Mouse (Mus musculus): ENCODE measurements at regions not wholly inside any gene's neighbourhood (a gene's known extent, or its start where the extent isn't known, plus 50 kb on each side); places are given as distances from the start of the nearest gene placed in this dataset.
A peak's percentile ranks its signal among the peaks of the same experiment; 100 is the strongest.

DNA sequence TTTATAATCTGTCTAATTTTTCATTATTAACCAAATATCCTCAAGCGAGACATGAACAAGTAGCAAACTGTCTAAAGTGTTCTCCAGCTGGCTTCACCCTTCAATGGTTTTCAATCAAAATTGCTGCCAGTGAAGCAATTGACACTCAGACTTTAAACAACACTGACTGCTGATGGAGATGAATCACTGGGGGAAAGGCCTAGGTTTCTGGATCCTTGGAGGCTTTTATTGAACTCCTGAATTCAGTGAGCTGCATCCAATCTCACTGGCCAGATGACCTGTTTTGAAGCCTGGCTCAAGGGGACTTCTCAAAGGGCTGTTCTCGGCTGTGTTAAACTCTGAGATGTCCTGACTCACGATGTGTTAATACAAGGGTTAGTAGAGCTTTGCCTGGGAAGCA, 134.5 kb upstream of the Tnfaip3 start:
- no peak for TF ChIP-seq CTCF (IDR thresholded peaks at IDR 0.05; ENCODE audit: borderline replicate concordance, insufficient read depth, low read length)
- TF ChIP-seq POLR2A (IDR thresholded peaks at IDR 0.05; ENCODE audit: low read depth, low read length): no peak
- Histone ChIP-seq H3K27ac (ENCODE audit: insufficient read depth, low read length) (peak overlapping the region; percentile 78; the same call in 1 of the 2 replicates), H3K4me1 (ENCODE audit: control insufficient read depth, insufficient read depth, low read length) (peaks cover 11% of the 10 kb centered on the region), H3K4me3 (ENCODE audit: insufficient read depth, low read length) (no peak overlapping the region)

DNA sequence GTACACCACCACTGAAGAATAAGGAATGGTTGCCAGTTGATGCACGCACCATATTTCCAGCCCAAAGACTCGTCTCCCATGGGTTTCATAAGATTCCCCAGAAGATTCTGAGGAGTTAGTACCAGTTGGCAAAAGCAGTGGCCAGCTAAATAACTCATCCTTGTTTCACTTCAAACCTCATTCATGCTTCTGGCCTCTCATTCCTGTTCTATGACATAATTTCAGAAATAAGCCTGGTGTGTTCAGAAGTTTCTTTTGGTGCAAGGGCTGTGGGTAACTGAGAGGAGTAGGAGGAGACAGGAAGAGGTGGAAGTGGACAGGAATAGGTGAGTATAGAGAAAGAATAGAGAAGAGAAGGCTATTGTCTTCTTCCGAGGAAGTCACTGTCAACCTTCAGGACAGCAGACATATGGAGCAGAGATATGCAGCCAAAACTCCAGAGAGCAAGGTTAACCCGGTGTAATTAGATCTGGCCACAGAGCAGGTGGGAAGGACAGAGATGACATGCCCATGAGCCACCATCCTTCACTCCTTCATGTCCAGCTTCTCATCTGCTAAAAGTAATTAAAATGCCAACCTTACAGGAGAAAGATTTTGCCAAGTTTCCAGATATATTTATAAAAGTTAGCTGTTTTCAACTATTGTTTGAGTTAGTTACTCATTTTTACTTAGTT, 133.9 kb upstream of the Tnfaip3 start:
- H3K4me1 ChIP-seq (ENCODE audit: control insufficient read depth, insufficient read depth, low read length): peaks cover 11% of the 10 kb centered on the region
- no peak overlapping the region for H3K4me3 ChIP-seq (ENCODE audit: insufficient read depth, low read length)
- TF ChIP-seq POLR2A (IDR thresholded peaks at IDR 0.05; ENCODE audit: low read depth, low read length): no peak
- no peak for TF ChIP-seq CTCF (IDR thresholded peaks at IDR 0.05; ENCODE audit: borderline replicate concordance, insufficient read depth, low read length)
- peak overlapping the region; percentile 62 for H3K27ac ChIP-seq (ENCODE audit: insufficient read depth, low read length)

DNA sequence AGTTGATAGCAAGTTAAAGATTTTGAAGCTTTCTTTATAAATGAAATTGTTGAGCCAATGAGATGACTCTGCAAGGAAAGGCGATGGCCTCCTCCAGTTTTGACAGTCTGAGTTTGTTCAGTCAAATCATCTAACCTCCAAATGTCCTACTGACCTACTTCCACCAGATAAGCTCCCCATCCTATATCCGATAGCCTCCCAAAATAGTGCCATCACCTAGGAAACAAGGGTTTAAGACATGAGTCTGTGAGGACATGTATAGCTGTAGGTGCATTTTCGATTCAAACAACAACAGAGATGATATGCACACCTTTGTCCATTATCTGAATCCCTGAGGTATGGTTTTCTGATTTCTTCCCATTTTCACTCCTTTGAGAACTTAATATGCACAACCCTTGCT, 126.0 kb upstream of the Tnfaip3 start:
- TF ChIP-seq POLR2A (IDR thresholded peaks at IDR 0.05; ENCODE audit: low read depth, low read length) (no peak), CTCF (IDR thresholded peaks at IDR 0.05; ENCODE audit: borderline replicate concordance, insufficient read depth, low read length) (no peak)
- Histone ChIP-seq H3K4me3 (ENCODE audit: insufficient read depth, low read length) (no peak overlapping the region), H3K27ac (ENCODE audit: insufficient read depth, low read length) (no peak overlapping the region), H3K4me1 (ENCODE audit: control insufficient read depth, insufficient read depth, low read length) (no peaks in the 10 kb centered on the region)

DNA sequence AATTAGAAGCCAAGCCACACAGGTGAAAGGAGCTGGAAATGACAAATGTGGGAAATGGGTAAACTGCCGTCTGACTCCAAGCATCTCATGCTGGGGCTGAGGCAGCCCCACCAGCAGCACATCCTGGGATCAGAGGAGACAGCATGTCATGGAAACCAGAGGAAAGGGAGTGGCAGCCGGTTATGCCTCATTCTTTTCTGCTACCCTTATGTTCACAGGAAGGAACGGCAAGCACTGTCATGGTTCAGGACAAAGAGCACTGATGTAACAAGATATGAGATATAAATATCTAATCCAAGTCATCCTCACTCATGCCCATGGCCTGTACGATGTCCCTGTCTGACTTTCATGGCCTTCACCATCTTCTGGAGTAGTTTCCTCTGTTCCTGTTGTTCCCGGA, 125.2 kb upstream of the Tnfaip3 start:
- no peak for TF ChIP-seq CTCF (IDR thresholded peaks at IDR 0.05; ENCODE audit: borderline replicate concordance, insufficient read depth, low read length)
- no peak for TF ChIP-seq POLR2A (IDR thresholded peaks at IDR 0.05; ENCODE audit: low read depth, low read length)
- Histone ChIP-seq H3K4me3 (ENCODE audit: insufficient read depth, low read length) (no peak overlapping the region), H3K27ac (ENCODE audit: insufficient read depth, low read length) (no peak overlapping the region), H3K4me1 (ENCODE audit: control insufficient read depth, insufficient read depth, low read length) (no peaks in the 10 kb centered on the region)

DNA sequence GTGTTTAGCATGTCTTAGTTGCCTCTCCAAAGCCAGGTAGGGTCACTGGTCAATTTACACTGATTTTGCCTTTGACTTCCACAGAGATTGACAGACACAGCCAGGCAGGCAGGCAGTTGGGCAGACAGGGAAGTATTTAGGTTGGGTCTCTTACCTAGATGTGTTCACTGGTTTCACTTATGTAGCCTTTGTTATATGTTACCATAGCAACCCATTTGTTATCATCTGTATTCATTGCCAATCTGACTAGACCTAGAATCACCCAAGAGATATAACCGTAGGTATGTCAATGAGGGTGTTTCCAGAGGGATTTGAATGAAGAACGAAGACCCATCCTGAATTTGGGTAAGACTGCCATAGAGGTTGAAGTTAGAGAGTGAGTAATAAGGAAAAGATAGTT, 123.8 kb upstream of the Tnfaip3 start:
- Histone ChIP-seq H3K4me1 (ENCODE audit: control insufficient read depth, insufficient read depth, low read length) (no peaks in the 10 kb centered on the region), H3K4me3 (ENCODE audit: insufficient read depth, low read length) (no peak overlapping the region), H3K27ac (ENCODE audit: insufficient read depth, low read length) (no peak overlapping the region)
- TF ChIP-seq POLR2A (IDR thresholded peaks at IDR 0.05; ENCODE audit: low read depth, low read length) (no peak), CTCF (IDR thresholded peaks at IDR 0.05; ENCODE audit: borderline replicate concordance, insufficient read depth, low read length) (no peak)

DNA sequence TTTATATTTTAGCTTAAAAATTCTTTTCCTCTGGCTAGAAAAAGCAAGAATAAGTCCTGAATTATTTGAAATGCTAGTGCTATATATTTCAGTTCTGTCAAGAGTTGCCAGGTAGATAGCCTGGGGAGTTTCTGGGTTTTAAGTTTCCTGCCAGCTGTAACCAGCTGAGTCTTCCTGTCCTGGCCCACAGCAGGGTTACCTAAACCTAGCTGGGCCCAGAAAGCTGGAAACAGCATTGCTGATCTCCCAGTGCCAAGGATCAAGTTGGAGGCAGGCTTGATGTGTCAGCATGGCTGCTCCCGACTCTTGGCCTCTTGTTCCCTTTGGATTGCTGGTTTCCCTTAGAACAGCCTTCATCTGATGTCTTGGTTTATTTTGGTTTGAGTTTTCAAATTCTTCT, 122.8 kb upstream of the Tnfaip3 start:
- no peak overlapping the region for H3K4me3 ChIP-seq (ENCODE audit: insufficient read depth, low read length)
- no peak overlapping the region; the same call in 1 of the 2 replicates for H3K27ac ChIP-seq (ENCODE audit: insufficient read depth, low read length)
- TF ChIP-seq POLR2A (IDR thresholded peaks at IDR 0.05; ENCODE audit: low read depth, low read length) (no peak), CTCF (IDR thresholded peaks at IDR 0.05; ENCODE audit: borderline replicate concordance, insufficient read depth, low read length) (no peak)
- H3K4me1 ChIP-seq (ENCODE audit: control insufficient read depth, insufficient read depth, low read length): no peaks in the 10 kb centered on the region

DNA sequence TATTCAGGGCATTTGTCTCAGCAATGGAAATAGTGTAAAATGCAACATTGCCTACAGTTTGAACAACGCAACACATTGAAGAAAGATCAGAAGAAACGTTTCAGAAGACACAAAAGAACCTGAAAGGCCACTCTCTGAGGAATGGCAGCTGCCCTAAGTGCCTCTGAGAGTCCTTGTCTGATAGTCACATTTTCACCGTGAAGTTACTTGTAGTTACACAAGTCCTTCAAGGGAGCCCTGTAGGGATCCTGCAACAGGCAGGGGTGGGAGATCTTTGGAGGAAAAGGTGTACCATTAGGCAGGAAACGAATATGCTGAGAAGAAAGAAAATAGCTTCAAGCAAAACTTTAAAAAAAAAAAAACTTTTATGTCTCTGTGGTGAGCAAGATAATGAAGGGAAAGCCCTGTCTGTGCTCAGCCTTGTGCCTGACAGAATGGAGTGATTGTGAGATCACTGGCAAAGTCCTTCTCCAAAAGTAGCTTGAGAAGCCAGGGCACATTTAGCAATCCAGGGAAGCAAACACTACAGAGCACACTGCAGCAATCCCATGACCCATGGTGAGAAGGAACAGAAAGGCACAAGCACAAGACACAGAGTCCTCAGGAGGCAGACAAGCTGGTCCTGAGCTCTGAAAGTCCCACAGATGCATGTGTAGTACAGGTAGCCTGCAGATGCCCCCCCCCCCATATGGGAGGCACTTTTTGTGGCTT, 112.3 kb upstream of the Tnfaip3 start:
- peaks cover 11% of the 10 kb centered on the region for H3K4me1 ChIP-seq (ENCODE audit: control insufficient read depth, insufficient read depth, low read length)
- H3K4me3 ChIP-seq (ENCODE audit: insufficient read depth, low read length): no peak overlapping the region
- TF ChIP-seq POLR2A (IDR thresholded peaks at IDR 0.05; ENCODE audit: low read depth, low read length): no peak
- TF ChIP-seq CTCF (IDR thresholded peaks at IDR 0.05; ENCODE audit: borderline replicate concordance, insufficient read depth, low read length): no peak
- peak overlapping the region; percentile 58 for H3K27ac ChIP-seq (ENCODE audit: insufficient read depth, low read length)

DNA sequence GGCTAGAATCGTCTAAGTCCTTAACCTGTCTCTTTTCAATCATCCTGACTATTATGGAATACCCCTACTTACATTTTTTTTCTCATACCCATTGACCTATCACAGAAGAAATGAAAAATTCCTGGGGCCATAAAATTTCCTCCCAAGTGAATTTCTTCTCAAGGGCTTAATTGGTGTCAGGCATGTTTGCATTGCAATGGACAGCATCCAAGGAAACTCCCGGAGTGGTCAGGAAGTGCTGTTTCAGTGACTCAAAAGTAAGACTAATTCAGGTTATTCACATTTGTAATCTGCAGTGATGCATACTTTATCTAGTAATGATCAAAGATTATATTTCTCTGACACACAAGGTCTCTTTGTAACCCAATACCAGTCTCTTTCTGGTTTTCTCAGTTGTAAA, 111.5 kb upstream of the Tnfaip3 start:
- Histone ChIP-seq H3K27ac (ENCODE audit: insufficient read depth, low read length) (peak overlapping the region; percentile 87), H3K4me3 (ENCODE audit: insufficient read depth, low read length) (no peak overlapping the region), H3K4me1 (ENCODE audit: control insufficient read depth, insufficient read depth, low read length) (peaks cover 11% of the 10 kb centered on the region)
- no peak for TF ChIP-seq CTCF (IDR thresholded peaks at IDR 0.05; ENCODE audit: borderline replicate concordance, insufficient read depth, low read length)
- TF ChIP-seq POLR2A (IDR thresholded peaks at IDR 0.05; ENCODE audit: low read depth, low read length): no peak

DNA sequence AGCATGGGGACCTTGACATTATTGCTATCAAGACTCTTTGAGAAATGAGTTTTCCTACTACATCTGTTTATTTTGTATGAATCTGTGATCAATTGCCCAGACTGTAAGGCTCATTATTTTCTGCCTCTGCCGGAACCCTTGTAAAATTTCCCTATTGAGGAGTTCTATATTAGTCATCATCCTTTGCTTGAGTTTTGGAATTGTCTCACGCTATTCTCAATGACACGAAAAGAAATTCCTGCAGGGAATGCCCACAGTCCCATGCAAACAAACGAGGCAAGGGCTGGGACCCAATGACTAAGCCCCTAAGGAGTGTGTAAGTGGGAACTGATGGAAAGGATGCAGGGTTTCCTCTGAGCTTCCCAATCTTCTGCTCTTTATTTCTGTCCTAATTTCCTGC, 111.0 kb upstream of the Tnfaip3 start:
- H3K4me1 ChIP-seq (ENCODE audit: control insufficient read depth, insufficient read depth, low read length): peaks cover 11% of the 10 kb centered on the region
- TF ChIP-seq CTCF (IDR thresholded peaks at IDR 0.05; ENCODE audit: borderline replicate concordance, insufficient read depth, low read length) (no peak), POLR2A (IDR thresholded peaks at IDR 0.05; ENCODE audit: low read depth, low read length) (no peak)
- H3K27ac ChIP-seq (ENCODE audit: insufficient read depth, low read length): peak overlapping the region; percentile 87
- no peak overlapping the region for H3K4me3 ChIP-seq (ENCODE audit: insufficient read depth, low read length)

DNA sequence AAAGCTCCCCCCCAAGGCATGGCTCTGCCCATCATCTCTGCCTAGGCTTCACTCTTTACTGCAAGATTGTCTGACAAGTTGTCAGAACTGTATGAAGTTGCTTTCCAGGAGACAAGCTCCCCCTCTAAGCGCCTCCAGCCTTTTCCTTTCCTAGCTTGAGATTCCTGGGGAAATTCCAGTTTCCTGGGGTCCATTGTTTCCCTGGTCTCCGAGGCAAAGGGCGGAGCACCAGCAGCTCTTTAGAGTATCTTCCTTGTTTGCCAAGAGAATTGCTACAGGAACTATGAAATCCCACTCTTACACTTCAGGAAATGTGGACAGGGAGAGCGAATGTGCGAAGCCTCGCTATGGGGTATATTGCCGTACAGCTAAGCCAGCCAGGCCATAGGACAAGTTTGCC, 108.2 kb upstream of the Tnfaip3 start:
- Histone ChIP-seq H3K27ac (ENCODE audit: insufficient read depth, low read length) (no peak overlapping the region), H3K4me1 (ENCODE audit: control insufficient read depth, insufficient read depth, low read length) (peaks cover 14% of the 10 kb centered on the region), H3K4me3 (ENCODE audit: insufficient read depth, low read length) (no peak overlapping the region)
- TF ChIP-seq POLR2A (IDR thresholded peaks at IDR 0.05; ENCODE audit: low read depth, low read length) (no peak), CTCF (IDR thresholded peaks at IDR 0.05; ENCODE audit: borderline replicate concordance, insufficient read depth, low read length) (no peak)
